Mouse (Mus musculus) lung, embryonic 16.5 days (tissue): ENCODE results near the gene Rap1a. TPM values are rescaled to one million over a fixed set of nuclear protein-coding genes. Genes with fewer than 3 reads are reported as not detected.

Source experiments
- ATAC-seq: fragments of 200-750 bp; cut with Nextera tagmentation; 2 replicates; pipeline ENCODE4 v1.8.0; 2017; ENCODE audit warnings: low read depth, mild to moderate bottlenecking, moderate library complexity
- H3K27ac ChIP-seq: fragments of 300-500 bp; sonication (generic); 2 replicates; pipeline ENCODE4 v1.5.1; 2014; ENCODE audit warnings: mild to moderate bottlenecking, control low read depth, low read length
- H3K27me3 ChIP-seq: fragments of 300-500 bp; sonication (generic); 2 replicates; pipeline ENCODE4 v1.6.1; 2014; ENCODE audit warnings: low read depth, low read length, mixed read lengths; ENCODE audit not compliant: control insufficient read depth, insufficient read depth
- H3K36me3 ChIP-seq: fragments of 300-500 bp; sonication (generic); 2 replicates; pipeline ENCODE4 v1.6.1; 2014; ENCODE audit warnings: low read length; ENCODE audit not compliant: control insufficient read depth, insufficient read depth
- H3K4me1 ChIP-seq: fragments of 300-500 bp; sonication (generic); replicated peaks from 2 replicates; pipeline ENCODE4 v1.6.1; 2014; ENCODE audit warnings: low read length, mixed read lengths; ENCODE audit not compliant: control insufficient read depth, insufficient read depth
- H3K4me2 ChIP-seq: fragments of 300-500 bp; sonication (generic); 2 replicates; pipeline ENCODE4 v1.6.1; 2014; ENCODE audit warnings: low read depth, low read length, control low read depth
- H3K4me3 ChIP-seq: fragments of 300-500 bp; sonication (generic); 2 replicates; pipeline ENCODE4 v1.5.1; 2014; ENCODE audit warnings: mild to moderate bottlenecking, low read length, control low read depth
- H3K9ac ChIP-seq: fragments of 300-500 bp; sonication (generic); 2 replicates; pipeline ENCODE4 v1.6.1; 2014; ENCODE audit warnings: low read length, control low read depth
- H3K9me3 ChIP-seq: fragments of 300-500 bp; sonication (generic); 2 replicates; pipeline ENCODE4 v1.6.1; 2016; ENCODE audit warnings: low read length; ENCODE audit not compliant: control insufficient read depth
- WGBS: fragments of 180-500 bp; shearing (Covaris S2); extraction: QIAGEN DNeasy Blood & Tissue Kit; methylation state at CpG from one replicate; pipeline ENCODE4 v1.1.7; 2014; 5-methylcytosine and 5-hydroxymethylcytosine counted together
- polyA plus RNA-seq: library from polyadenylated mRNA; unstranded; fragments of >200 nt; fragmentation: Nextera tagmentation; extraction: Ambion mirVana; gene quantifications from 2 replicates; pipeline ENCODE4 v1.2.1, GENCODE M21; 2015

Gene Rap1a
- polyA plus RNA-seq, 1 experiment from 2014 or later: 126 TPM

- H3K9me3 ChIP-seq: no peaks in the 10 kb centered on the region
- no peak overlapping the region for H3K27ac ChIP-seq
- no peak overlapping the region for H3K4me2 ChIP-seq
- H3K36me3 ChIP-seq: no peaks in the 10 kb centered on the region
- 78% methylated on average over 4 of the region's 4 CpGs for WGBS
- peaks cover 9% of the 10 kb centered on the region for H3K4me1 ChIP-seq
- H3K4me3 ChIP-seq: no peak overlapping the region
- no peak overlapping the region for H3K9ac ChIP-seq
- H3K27me3 ChIP-seq: no peaks in the 10 kb centered on the region
- ATAC-seq: no peak
These were observed 42.5 kb downstream of the Rap1a start for GRCm38 (mm10) chr3:105758658-105759057.

DNA sequence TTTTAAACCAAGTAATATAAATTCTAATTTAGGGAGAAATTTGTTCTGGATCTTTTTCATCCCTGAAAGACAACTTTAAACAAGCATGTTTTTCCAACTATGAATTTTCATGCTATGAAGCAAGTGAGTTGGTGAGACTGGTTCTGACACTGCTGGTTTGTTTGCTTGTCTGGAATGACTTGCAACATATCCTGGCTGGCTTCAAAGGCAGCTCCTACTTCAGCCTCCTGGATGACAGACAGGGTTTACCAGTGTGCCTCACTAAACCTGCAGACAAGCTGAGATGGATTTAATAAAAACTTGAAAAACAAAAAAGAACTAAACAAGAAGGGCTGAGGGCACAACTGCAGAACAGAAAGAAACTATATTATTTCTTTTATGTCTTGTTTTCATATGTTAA is 43.0 kb downstream of the Rap1a start:
- H3K27ac ChIP-seq: no peak overlapping the region
- H3K36me3 ChIP-seq: no peaks in the 10 kb centered on the region
- H3K27me3 ChIP-seq: no peaks in the 10 kb centered on the region
- no peaks in the 10 kb centered on the region for H3K9me3 ChIP-seq
- H3K4me3 ChIP-seq: no peak overlapping the region
- H3K4me1 ChIP-seq: peaks cover 5% of the 10 kb centered on the region
- no peak overlapping the region for H3K4me2 ChIP-seq
- H3K9ac ChIP-seq: no peak overlapping the region
- ATAC-seq: no peak

GRCm38 (mm10) chr3:105757323-105758083 is 43.6 kb downstream of the Rap1a start:
- no peaks in the 10 kb centered on the region for H3K36me3 ChIP-seq
- no peak overlapping the region for H3K9ac ChIP-seq
- peaks cover 5% of the 10 kb centered on the region; the same call in 1 of the 2 replicates for H3K4me1 ChIP-seq
- H3K9me3 ChIP-seq: no peaks in the 10 kb centered on the region
- no peak overlapping the region for H3K4me2 ChIP-seq
- H3K27me3 ChIP-seq: no peaks in the 10 kb centered on the region
- 0 out of 2 replicates have a peak, but pooled peaks have one; percentile 49 for ATAC-seq
- H3K4me3 ChIP-seq: no peak overlapping the region
- WGBS: 70% methylated on average over 6 of the region's 6 CpGs
- H3K27ac ChIP-seq: no peak overlapping the region

DNA sequence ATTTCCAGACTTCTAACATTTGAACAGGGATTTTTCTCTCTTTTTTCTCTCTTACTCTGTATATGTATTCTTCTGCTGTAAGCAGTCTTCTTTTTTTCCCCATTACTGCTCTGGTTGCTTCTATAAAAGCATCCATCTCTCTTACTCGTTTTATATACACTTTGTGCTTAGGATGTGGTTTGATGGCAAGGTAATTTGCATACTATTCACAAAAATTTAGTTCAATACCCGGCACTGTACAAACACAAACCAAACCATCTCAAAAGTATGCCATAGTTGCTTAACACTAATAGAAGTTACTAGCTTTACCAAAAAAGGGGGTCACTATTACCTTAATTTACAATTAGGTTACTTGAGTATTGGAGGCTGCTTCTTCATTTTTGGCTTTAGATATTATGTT is 44.6 kb downstream of the Rap1a start:
- 71% methylated on average over 2 of the region's 2 CpGs for WGBS
- H3K27ac ChIP-seq: no peak overlapping the region
- H3K27me3 ChIP-seq: no peaks in the 10 kb centered on the region
- H3K4me3 ChIP-seq: no peak overlapping the region
- H3K9me3 ChIP-seq: no peaks in the 10 kb centered on the region
- no peak for ATAC-seq
- peaks cover 5% of the 10 kb centered on the region; the same call in 1 of the 2 replicates for H3K4me1 ChIP-seq
- no peaks in the 10 kb centered on the region for H3K36me3 ChIP-seq
- no peak overlapping the region for H3K4me2 ChIP-seq
- no peak overlapping the region for H3K9ac ChIP-seq

DNA sequence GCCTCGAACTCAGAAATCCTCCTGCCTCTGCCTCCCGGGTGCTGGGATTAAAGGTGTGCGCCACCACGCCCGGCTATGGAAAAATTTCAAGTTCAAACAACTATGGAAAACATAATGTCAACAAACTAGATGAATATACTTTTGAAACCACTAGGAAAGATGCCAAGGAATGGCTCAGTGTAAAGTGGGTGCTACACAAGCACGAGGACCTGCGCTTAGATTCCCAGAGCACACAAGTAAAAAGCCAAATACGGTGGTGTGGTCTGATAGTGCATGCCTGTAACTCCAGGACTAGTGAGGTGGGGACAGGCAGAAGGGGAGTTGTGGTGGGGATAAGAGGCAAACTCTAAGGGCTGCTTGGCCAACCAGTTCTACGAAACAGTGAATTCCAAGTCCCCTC is 46.0 kb downstream of the Rap1a start:
- H3K9ac ChIP-seq: no peak overlapping the region
- H3K4me2 ChIP-seq: no peak overlapping the region
- H3K27ac ChIP-seq: no peak overlapping the region
- no peaks in the 10 kb centered on the region for H3K9me3 ChIP-seq
- H3K27me3 ChIP-seq: no peaks in the 10 kb centered on the region
- WGBS: 71% methylated on average over 9 of the region's 9 CpGs
- ATAC-seq: peak; percentile 79
- H3K4me1 ChIP-seq: peaks cover 5% of the 10 kb centered on the region; the same call in 1 of the 2 replicates
- no peaks in the 10 kb centered on the region for H3K36me3 ChIP-seq
- no peak overlapping the region for H3K4me3 ChIP-seq

GRCm38 (mm10) chr3:105754184-105754583 is 47.0 kb downstream of the Rap1a start:
- WGBS: 78% methylated on average over 3 of the region's 3 CpGs
- Histone ChIP-seq H3K27me3 (no peaks in the 10 kb centered on the region), H3K9ac (no peak overlapping the region), H3K4me2 (no peak overlapping the region), H3K36me3 (no peaks in the 10 kb centered on the region), H3K9me3 (no peaks in the 10 kb centered on the region), H3K4me3 (no peak overlapping the region), H3K27ac (no peak overlapping the region), H3K4me1 (peaks cover 5% of the 10 kb centered on the region; the same call in 1 of the 2 replicates)
- no peak for ATAC-seq

DNA sequence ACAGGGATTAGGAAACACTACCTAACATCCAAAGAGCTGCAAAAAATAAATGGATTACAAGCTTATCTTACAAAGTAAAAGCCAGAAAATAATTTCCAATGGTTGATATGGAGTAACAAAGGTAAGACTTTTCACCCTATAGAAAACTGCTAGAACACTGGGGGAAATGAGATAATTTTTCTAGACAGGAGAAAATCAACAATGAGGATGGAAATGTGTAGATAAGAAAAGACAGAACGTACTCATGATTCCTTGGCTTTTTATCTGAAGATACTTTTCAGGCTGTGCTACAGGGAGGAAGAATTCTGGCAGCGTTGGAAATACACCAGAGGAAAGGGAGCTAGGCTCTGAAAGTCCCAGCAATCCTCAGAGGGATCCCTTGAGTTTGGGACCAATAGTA is 50.3 kb downstream of the Rap1a start:
- Histone ChIP-seq H3K27ac (no peak overlapping the region), H3K9ac (no peak overlapping the region), H3K9me3 (no peaks in the 10 kb centered on the region), H3K4me1 (no peaks in the 10 kb centered on the region), H3K27me3 (no peaks in the 10 kb centered on the region), H3K36me3 (no peaks in the 10 kb centered on the region), H3K4me2 (no peak overlapping the region), H3K4me3 (no peak overlapping the region)
- 62% methylated on average over 2 of the region's 2 CpGs for WGBS
- ATAC-seq: no peak

- no peaks in the 10 kb centered on the region for H3K36me3 ChIP-seq
- no peaks in the 10 kb centered on the region for H3K27me3 ChIP-seq
- no peaks in the 10 kb centered on the region for H3K9me3 ChIP-seq
- H3K4me1 ChIP-seq: no peaks in the 10 kb centered on the region
- H3K9ac ChIP-seq: no peak overlapping the region
- WGBS: 44% methylated on average over 2 of the region's 2 CpGs
- H3K4me2 ChIP-seq: no peak overlapping the region
- H3K4me3 ChIP-seq: no peak overlapping the region
- H3K27ac ChIP-seq: no peak overlapping the region
- ATAC-seq: no peak
These were observed 54.6 kb downstream of the Rap1a start for GRCm38 (mm10) chr3:105746542-105746941.

GRCm38 (mm10) chr3:105737666-105738065 is 63.5 kb downstream of the Rap1a start:
- H3K36me3 ChIP-seq: no peaks in the 10 kb centered on the region; the same call in 1 of the 2 replicates
- ATAC-seq: no peak
- no peak overlapping the region for H3K27ac ChIP-seq
- H3K4me2 ChIP-seq: no peak overlapping the region
- no peak overlapping the region for H3K4me3 ChIP-seq
- H3K9me3 ChIP-seq: no peaks in the 10 kb centered on the region
- no peak overlapping the region for H3K9ac ChIP-seq
- no peaks in the 10 kb centered on the region for H3K27me3 ChIP-seq
- H3K4me1 ChIP-seq: 0 out of 2 replicates have a peak, but pooled peaks cover 5% of the 10 kb centered on the region
- WGBS: 83% methylated on average over 3 of the region's 3 CpGs
